Mouse (Mus musculus): ENCODE measurements around the gene Zbed3. TPM values are rescaled to one million over a fixed set of nuclear protein-coding genes. Genes with fewer than 3 reads are reported as not detected.
"Not testable (repeated sequence)": the region's sequence is repeated elsewhere in the genome, so short reads cannot be mapped to it uniquely, and the experiment has no call there.

Zbed3 gene
- total RNA-seq, 1 experiment from 2014 or later, result 29.6 TPM

GRCm38 (mm10) chr13:95332086-95332899, 8.9 kb downstream of the Zbed3 start:
- no peak for DNase-seq

- DNase-seq, result no peak
Observed at GRCm38 (mm10) chr13:95336122-95336677, 12.8 kb downstream of the Zbed3 start.

GRCm38 (mm10) chr13:95343470-95343869, 20.1 kb downstream of the Zbed3 start:
- DNase-seq, result no peak

GRCm38 (mm10) chr13:95345869-95346268, 22.5 kb downstream of the Zbed3 start:
- no peak for DNase-seq

GRCm38 (mm10) chr13:95347018-95347696, 23.7 kb downstream of the Zbed3 start:
- peak; percentile 90 for DNase-seq

GRCm38 (mm10) chr13:95348476-95348875, 25.1 kb downstream of the Zbed3 start:
- DNase-seq, result no peak

GRCm38 (mm10) chr13:95358223-95358622, 34.8 kb downstream of the Zbed3 start:
- no peak for DNase-seq

GRCm38 (mm10) chr13:95363440-95363839, 40.0 kb downstream of the Zbed3 start:
- DNase-seq, result no peak

- DNase-seq, result no peak
Observed at GRCm38 (mm10) chr13:95366356-95366755, 42.9 kb downstream of the Zbed3 start.

- peak; percentile 95 for DNase-seq
Observed at GRCm38 (mm10) chr13:95374701-95375553, 51.5 kb downstream of the Zbed3 start, which contains the start of gene Aggf1. Aggf1 (minus strand) TSS chr13:95375352.

- DNase-seq, result no peak
Observed at GRCm38 (mm10) chr13:95375554-95375914, 52.1 kb downstream of the Zbed3 start.

- DNase-seq, result not testable (repeated sequence)
Observed at GRCm38 (mm10) chr13:95376689-95377289, 53.4 kb downstream of the Zbed3 start.

GRCm38 (mm10) chr13:95378696-95379095, 55.3 kb downstream of the Zbed3 start:
- no peak for DNase-seq

GRCm38 (mm10) chr13:95382418-95382817, 59.0 kb downstream of the Zbed3 start:
- DNase-seq, result peak; percentile 34

Other genes with a start within 250 kb of the Zbed3 start
- 84.2 and 85.7 TPM in 2 replicates for gene Pde8b, start 73.3 kb upstream of the Zbed3 start, total RNA-seq (2021)
- gene Aggf1, start 51.7 kb downstream of the Zbed3 start, total RNA-seq (2021), result 33.8 and 34.1 TPM in 2 replicates
- 0.23 TPM in 1 of 2 replicates, not detected in the other for gene Crhbp, start 121.3 kb downstream of the Zbed3 start, total RNA-seq (2021)
- gene S100z, start 155.1 kb downstream of the Zbed3 start, total RNA-seq (2021), result not detected in 2 replicates
- gene F2rl1, start 201.6 kb downstream of the Zbed3 start, total RNA-seq (2021), result 0.22 and 1.2 TPM in 2 replicates